Mouse (Mus musculus) C2C12 (cell line): ENCODE data around the gene Det1. TPM values are rescaled to one million over a fixed set of nuclear protein-coding genes. Genes with fewer than 3 reads are reported as not detected.

ENCODE experiments used
- H3K27me3 ChIP-seq: one replicate; pipeline ENCODE4 v1.6.1; 2011; ENCODE audit not compliant: control insufficient read depth, insufficient read depth, insufficient read length
- H3K36me3 ChIP-seq: one replicate; pipeline ENCODE4 v1.6.1; 2011; ENCODE audit not compliant: control insufficient read depth, insufficient read depth
- H3K4me3 ChIP-seq: one replicate; pipeline ENCODE4 v1.5.1; 2011; ENCODE audit warnings: mild to moderate bottlenecking, control low read depth; ENCODE audit not compliant: poor library complexity, insufficient read depth, severe bottlenecking
- H3K79me2 ChIP-seq: one replicate; pipeline ENCODE4 v1.6.1; 2011; ENCODE audit not compliant: control insufficient read depth, insufficient read depth
- H3K79me3 ChIP-seq: one replicate; pipeline ENCODE4 v1.6.1; 2011; ENCODE audit warnings: low read depth, control low read depth
- H3ac ChIP-seq: one replicate; pipeline ENCODE3; 2011; ENCODE audit warnings: low read depth; ENCODE audit not compliant: control insufficient read depth, insufficient read length
- CEBPB ChIP-seq: IDR thresholded peaks from one replicate; pipeline ENCODE4 v1.6.1; 2011; ENCODE audit warnings: low read depth, mild to moderate bottlenecking, control low read depth, moderate library complexity
- CTCF ChIP-seq: IDR thresholded peaks from one replicate; pipeline ENCODE4 v1.5.1; 2011; ENCODE audit not compliant: control insufficient read depth, insufficient read depth, insufficient read length
- FOSL1 ChIP-seq: IDR thresholded peaks from one replicate; pipeline ENCODE4 v1.8.0; 2011; ENCODE audit warnings: mild to moderate bottlenecking, low read length; ENCODE audit not compliant: poor library complexity, insufficient read depth, severe bottlenecking
- MAX ChIP-seq: IDR thresholded peaks from one replicate; pipeline ENCODE4 v1.6.1; 2011; ENCODE audit warnings: mild to moderate bottlenecking, control low read depth
- MYOD1 ChIP-seq: IDR thresholded peaks from one replicate; pipeline ENCODE4 v1.6.1; 2011; ENCODE audit warnings: low read depth; ENCODE audit not compliant: control insufficient read depth, insufficient read length
- MYOG ChIP-seq: IDR thresholded peaks from one replicate; pipeline ENCODE4 v1.6.1; 2011; ENCODE audit not compliant: control insufficient read depth, insufficient read length; ENCODE audit errors: extremely low read depth
- USF1 ChIP-seq: IDR thresholded peaks from one replicate; pipeline ENCODE4 v1.6.1; 2011; ENCODE audit warnings: low read depth, mild to moderate bottlenecking, control low read depth, moderate library complexity
- polyA plus RNA-seq: library from polyadenylated mRNA; unstranded; fragments of >200 nt; fragmentation: generic; extraction: Trizol; gene quantifications from one replicate; pipeline ENCODE4 v1.2.1, GENCODE M21; 2012; ENCODE audit warnings: missing spikeins

Gene Det1
- polyA plus RNA-seq, 1 experiment, result 13.1 TPM

- no peaks in the 10 kb centered on the region for H3K36me3 ChIP-seq
- no peak overlapping the region for H3ac ChIP-seq
- peaks cover 68% of the 10 kb centered on the region for H3K27me3 ChIP-seq
- no peaks in the 10 kb centered on the region for H3K79me3 ChIP-seq
- no peaks in the 10 kb centered on the region for H3K79me2 ChIP-seq
- no peak for TF ChIP-seq FOSL1
- TF ChIP-seq CEBPB, result no peak
- no peak for TF ChIP-seq MAX
- no peak for TF ChIP-seq MYOG
- TF ChIP-seq MYOD1, result no peak
- H3K4me3 ChIP-seq, result no peak overlapping the region
Measured at GRCm38 (mm10) chr7:78881607-78882468, 34.8 kb upstream of the Det1 start.

GRCm38 (mm10) chr7:78872831-78873230 is 25.8 kb upstream of the Det1 start:
- no peak overlapping the region for H3ac ChIP-seq
- H3K79me3 ChIP-seq, result no peaks in the 10 kb centered on the region
- H3K36me3 ChIP-seq, result no peaks in the 10 kb centered on the region
- H3K4me3 ChIP-seq, result no peak overlapping the region
- TF ChIP-seq MYOG, result no peak
- no peaks in the 10 kb centered on the region for H3K79me2 ChIP-seq
- H3K27me3 ChIP-seq, result peaks cover 29% of the 10 kb centered on the region

GRCm38 (mm10) chr7:78872366-78872765 is 25.3 kb upstream of the Det1 start:
- TF ChIP-seq MYOG, result no peak
- no peak for TF ChIP-seq CTCF
- no peak for TF ChIP-seq USF1
- no peak for TF ChIP-seq MAX
- no peak for TF ChIP-seq CEBPB
- no peak for TF ChIP-seq FOSL1
- TF ChIP-seq MYOD1, result no peak
- Histone ChIP-seq H3K27me3 (peaks cover 28% of the 10 kb centered on the region), H3K79me2 (no peaks in the 10 kb centered on the region), H3K79me3 (no peaks in the 10 kb centered on the region), H3K36me3 (no peaks in the 10 kb centered on the region), H3K4me3 (no peak overlapping the region), H3ac (no peak overlapping the region)

GRCm38 (mm10) chr7:78868731-78869130 is 21.7 kb upstream of the Det1 start:
- H3K27me3 ChIP-seq, result peaks cover 41% of the 10 kb centered on the region
- H3K36me3 ChIP-seq, result no peaks in the 10 kb centered on the region
- H3K79me3 ChIP-seq, result no peaks in the 10 kb centered on the region
- H3K79me2 ChIP-seq, result no peaks in the 10 kb centered on the region
- no peak overlapping the region for H3K4me3 ChIP-seq
- TF ChIP-seq CEBPB (no peak), CTCF (no peak), MYOD1 (no peak), MYOG (no peak), MAX (no peak), FOSL1 (no peak), USF1 (no peak)
- H3ac ChIP-seq, result no peak overlapping the region

- Histone ChIP-seq H3K79me2 (no peaks in the 10 kb centered on the region), H3K36me3 (no peaks in the 10 kb centered on the region), H3K27me3 (peaks cover 47% of the 10 kb centered on the region), H3K4me3 (no peak overlapping the region), H3K79me3 (no peaks in the 10 kb centered on the region), H3ac (no peak overlapping the region)
- no peak for TF ChIP-seq USF1
- no peak for TF ChIP-seq MYOD1
- no peak for TF ChIP-seq FOSL1
- TF ChIP-seq MYOG, result no peak
- TF ChIP-seq MAX, result no peak
- TF ChIP-seq CEBPB, result no peak
- no peak for TF ChIP-seq CTCF
Measured at GRCm38 (mm10) chr7:78865212-78865949, 18.3 kb upstream of the Det1 start.

GRCm38 (mm10) chr7:78864446-78864802 is 17.4 kb upstream of the Det1 start:
- Histone ChIP-seq H3K36me3 (no peaks in the 10 kb centered on the region), H3K79me3 (no peaks in the 10 kb centered on the region), H3K27me3 (peaks cover 48% of the 10 kb centered on the region), H3K79me2 (no peaks in the 10 kb centered on the region), H3K4me3 (no peak overlapping the region), H3ac (no peak overlapping the region)
- TF ChIP-seq USF1 (no peak), MYOG (no peak), MAX (no peak), CEBPB (no peak), MYOD1 (no peak), CTCF (no peak)
